Mouse (Mus musculus) adrenal gland, adult 8-10 months (tissue): ENCODE results near the gene Gm33815. TPM values are rescaled to one million over a fixed set of nuclear protein-coding genes. Genes with fewer than 3 reads are reported as not detected.
"Not testable (repeated sequence)": the region's sequence is repeated elsewhere in the genome, so short reads cannot be mapped to it uniquely, and the experiment has no call there.

Source experiments
- DNase-seq: peaks from one replicate; pipeline ENCODE4 v3.0.0; 2022
- total RNA-seq, 4 experiments: library from RNA; stranded (reverse); gene quantifications; 2 replicates each; pipeline ENCODE4 v1.2.4; 2022

Gene Gm33815
- not detected for total RNA-seq

DNA sequence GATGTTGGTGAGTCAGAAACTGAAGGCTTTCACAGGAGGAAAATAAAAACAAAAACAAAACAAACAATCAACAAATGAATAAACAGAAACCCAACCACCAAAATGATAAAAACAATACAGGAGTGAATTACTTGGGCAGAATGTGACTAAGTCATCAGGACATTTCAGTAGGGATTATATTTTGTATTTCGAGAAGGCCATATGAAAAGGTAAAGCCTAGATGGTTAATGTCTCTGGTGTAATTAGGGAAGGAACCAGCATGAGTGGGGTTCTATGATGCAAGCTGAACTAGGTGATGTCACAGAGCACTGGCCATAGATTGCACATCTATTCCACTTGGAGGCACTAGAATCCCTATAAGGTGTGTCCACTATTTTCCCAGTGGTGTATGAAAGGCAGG is at the start of gene Gm33815:
Gm33815 (plus strand) TSS at position 301 of the 400 bp plus-strand sequence.
- not testable (repeated sequence) for DNase-seq
